Mouse (Mus musculus): ENCODE results near the gene Dkk3. TPM values are rescaled to one million over a fixed set of nuclear protein-coding genes. Genes with fewer than 3 reads are reported as not detected.

Dkk3 gene
- polyA plus RNA-seq (2014; fragmentation: Illumina TruSeq; extraction: RNeasy Lipid Tissue Mini Kit (QIAGEN cat#74804); ENCODE audit: insufficient read depth, low read depth, low replicate concordance): 33.7 TPM

DNA sequence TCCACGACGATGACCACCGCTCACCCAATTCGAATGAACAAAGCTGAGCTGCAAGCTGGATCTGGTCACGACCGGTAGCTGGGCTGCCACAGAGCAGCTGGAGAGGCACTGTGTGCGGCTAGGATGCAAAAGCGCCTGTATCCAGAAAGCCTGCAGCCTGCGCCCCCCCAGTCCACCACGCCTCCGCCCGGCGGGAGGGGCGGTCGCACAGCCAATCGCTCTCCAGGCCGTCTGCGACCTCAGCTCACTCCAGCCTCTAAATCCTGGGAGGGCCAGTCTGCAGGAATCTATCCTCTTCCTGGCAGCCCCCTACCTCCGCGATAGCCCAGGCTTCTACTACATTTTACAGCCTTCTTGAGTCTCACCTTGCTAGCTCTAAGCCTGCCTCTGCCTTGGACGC lies at the start of gene Dkk3:
TSS of gene Dkk3 (minus strand) at position 116 of the 400 bp plus-strand sequence.

Other genes starting within 250 kb of the Dkk3 start
- gene Usp47, start 135.6 kb downstream of the Dkk3 start, polyA plus RNA-seq (2014; fragmentation: Illumina TruSeq; extraction: RNeasy Lipid Tissue Mini Kit (QIAGEN cat#74804); ENCODE audit: insufficient read depth, low read depth, low replicate concordance): 19.9 TPM
- 25.7 TPM for gene Mical2, start 66.8 kb upstream of the Dkk3 start, polyA plus RNA-seq (2014; fragmentation: Illumina TruSeq; extraction: RNeasy Lipid Tissue Mini Kit (QIAGEN cat#74804); ENCODE audit: insufficient read depth, low read depth, low replicate concordance)